Mouse (Mus musculus) common myeloid progenitor, adult 5-6 weeks (primary cell): ENCODE measurements around the gene Wfdc11. TPM values are rescaled to one million over a fixed set of nuclear protein-coding genes. Genes with fewer than 3 reads are reported as not detected.
A peak's percentile ranks its signal among the peaks of the same experiment; 100 is the strongest.
"Not testable (repeated sequence)": the region's sequence is repeated elsewhere in the genome, so short reads cannot be mapped to it uniquely, and the experiment has no call there.

ENCODE experiments used
- ATAC-seq: replicated peaks from 2 replicates; pipeline ENCODE4 v1.8.0; 2016; ENCODE audit warnings: low read depth, mild to moderate bottlenecking, moderate TSS enrichment, inconsistent platforms; ENCODE audit not compliant: poor library complexity, severe bottlenecking
- total RNA-seq: library from RNA; stranded (forward); fragments of 200-1000, 187-1606 nt; gene quantifications from 2 replicates; pipeline ENCODE4 v1.2.3, GENCODE M21; 2017

The Wfdc11 gene
- total RNA-seq, 1 experiment from 2014 or later = not detected

GRCm38 (mm10) chr2:164641881-164642673 is 31.8 kb downstream of the Wfdc11 start:
- ATAC-seq = no peak

DNA sequence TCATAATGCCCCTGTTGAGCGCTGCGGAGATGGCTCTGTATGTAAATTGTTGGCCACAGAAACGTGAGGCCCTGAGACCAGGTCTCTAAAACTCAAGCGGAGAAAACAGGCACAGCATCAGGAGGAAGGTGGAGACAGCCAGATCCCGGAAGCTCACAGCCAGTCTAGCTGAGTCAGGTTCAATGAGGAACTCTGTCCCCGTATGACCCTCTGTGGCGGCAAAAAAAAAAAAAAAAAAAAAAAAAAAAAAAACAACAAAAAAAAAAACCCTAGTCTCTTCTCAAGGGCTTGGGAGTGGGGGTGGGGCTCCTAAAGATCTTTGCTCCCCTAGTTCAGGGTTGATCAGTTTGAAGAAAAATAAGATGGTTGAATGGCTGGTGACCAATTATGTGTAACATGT is 32.8 kb downstream of the Wfdc11 start:
- ATAC-seq = peak; percentile 99

GRCm38 (mm10) chr2:164638696-164639095 is 35.2 kb downstream of the Wfdc11 start, which contains the start of gene Wfdc16:
Wfdc16 (minus strand) TSS chr2:164638796.
- no peak for ATAC-seq

GRCm38 (mm10) chr2:164635266-164635665 is 38.6 kb downstream of the Wfdc11 start:
- no peak for ATAC-seq

DNA sequence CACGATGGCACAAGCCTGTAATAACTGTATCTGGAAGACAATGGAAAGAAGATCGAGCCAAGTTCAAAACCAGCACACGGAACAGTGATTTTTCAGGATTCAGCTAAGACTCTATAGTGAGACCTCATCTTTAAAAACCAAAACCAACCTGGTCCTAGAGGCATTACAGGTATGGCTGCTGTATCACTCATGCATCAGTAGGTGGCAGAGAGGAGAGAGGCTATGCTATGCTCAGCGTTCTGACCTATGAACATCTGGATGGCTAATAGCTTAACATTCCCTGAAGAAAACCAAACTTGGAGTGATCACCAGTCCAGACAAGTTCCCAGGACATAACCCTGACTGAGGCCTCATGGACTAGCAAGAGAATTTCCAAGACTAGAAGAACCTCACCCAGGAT is 52.1 kb downstream of the Wfdc11 start:
- ATAC-seq = no peak

DNA sequence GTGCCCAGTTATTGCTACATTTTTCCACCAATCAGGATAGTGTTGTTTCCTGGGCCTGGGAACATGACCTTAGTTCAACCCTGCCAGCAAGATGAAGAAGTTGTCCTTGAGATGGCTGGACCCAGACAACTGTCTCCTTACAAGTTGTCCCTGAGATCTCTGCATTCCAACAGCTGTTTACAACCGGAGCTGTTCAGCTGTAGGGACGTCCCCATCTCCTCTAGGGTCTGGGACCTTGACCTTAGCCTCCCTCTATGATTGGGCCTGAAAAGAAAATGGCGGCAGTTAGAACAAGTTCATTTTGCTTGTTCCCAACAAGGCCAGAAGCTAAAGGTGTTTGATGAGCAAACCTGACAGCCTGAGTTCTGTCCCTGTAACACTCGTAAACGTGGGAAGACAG is 54.8 kb downstream of the Wfdc11 start:
- ATAC-seq = no peak

DNA sequence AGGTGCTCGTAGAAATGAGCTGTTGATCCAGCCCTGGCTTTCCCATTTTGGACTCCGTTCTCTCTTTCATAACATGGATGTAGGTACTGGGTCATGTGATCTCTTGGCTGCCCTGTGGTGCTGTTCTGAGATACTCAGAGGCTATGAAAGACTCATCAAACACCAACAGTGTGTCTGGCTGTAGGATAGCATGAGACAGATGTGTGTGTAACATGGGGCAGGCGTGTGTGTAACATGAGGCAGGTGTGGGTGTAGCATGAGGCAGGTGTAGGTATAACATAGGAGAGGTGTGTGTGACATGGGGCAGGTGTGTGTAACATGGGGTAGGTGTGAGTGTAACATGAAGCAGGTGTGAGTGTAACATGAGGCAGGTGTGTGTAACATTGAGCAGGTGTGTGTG is 58.5 kb downstream of the Wfdc11 start:
- no peak for ATAC-seq

GRCm38 (mm10) chr2:164613471-164613870 is 60.4 kb downstream of the Wfdc11 start, which contains the start of the genes Wfdc6b and Wfdc8:
Wfdc6b (plus strand) TSS chr2:164613522.
Wfdc8 (minus strand) TSS chr2:164613626.
- not testable (repeated sequence) for ATAC-seq

Other genes with a start within 250 kb of the Wfdc11 start
- 0.05 TPM in 1 of 2 replicates, not detected in the other for gene Sdc4, start 230.2 kb downstream of the Wfdc11 start, total RNA-seq
- 8.9 and 13.4 TPM in 2 replicates for gene Sys1, start 217.1 kb downstream of the Wfdc11 start, total RNA-seq
- gene Gm20458, start 213.1 kb downstream of the Wfdc11 start, total RNA-seq = 0.46 TPM in 1 of 2 replicates, not detected in the other
- gene Trp53tg5, start 200.4 kb downstream of the Wfdc11 start, total RNA-seq = not detected in 2 replicates
- 0.18 TPM in 1 of 2 replicates, not detected in the other for gene Dbndd2, start 188.0 kb downstream of the Wfdc11 start, total RNA-seq
- gene Pigt, start 176.6 kb downstream of the Wfdc11 start, total RNA-seq = 30.6 and 33.2 TPM in 2 replicates
- gene Wfdc2, start 111.7 kb downstream of the Wfdc11 start, total RNA-seq = not detected in 2 replicates
- gene Spint3, start 100.6 kb downstream of the Wfdc11 start, total RNA-seq = not detected in 2 replicates
- gene Wfdc6a, start 88.6 kb downstream of the Wfdc11 start, total RNA-seq = not detected in 2 replicates
- not detected in 2 replicates for gene Eppin, start 80.5 kb downstream of the Wfdc11 start, total RNA-seq
- not detected in 2 replicates for gene Wfdc6b, start 60.6 kb downstream of the Wfdc11 start, total RNA-seq
- not detected in 2 replicates for gene Wfdc8, start 60.5 kb downstream of the Wfdc11 start, total RNA-seq
- not detected in 2 replicates for gene Wfdc16, start 35.3 kb downstream of the Wfdc11 start, total RNA-seq
- not detected in 2 replicates for gene Wfdc10, start 18.0 kb downstream of the Wfdc11 start, total RNA-seq
- gene Wfdc9, start 17.5 kb downstream of the Wfdc11 start, total RNA-seq = not detected in 2 replicates
- gene Wfdc13, start 11.0 kb upstream of the Wfdc11 start, total RNA-seq = not detected in 2 replicates
- not detected in 2 replicates for gene Spint4, start 24.4 kb upstream of the Wfdc11 start, total RNA-seq
- not detected in 2 replicates for gene Spint5, start 41.2 kb upstream of the Wfdc11 start, total RNA-seq
- 1.1 TPM in 1 of 2 replicates, not detected in the other for gene Wfdc3, start 71.8 kb upstream of the Wfdc11 start, total RNA-seq
- 26.7 and 29.6 TPM in 2 replicates for gene Dnttip1, start 71.9 kb upstream of the Wfdc11 start, total RNA-seq
- 153 and 159 TPM in 2 replicates for gene Ube2c, start 95.8 kb upstream of the Wfdc11 start, total RNA-seq
- gene Tnnc2, start 105.9 kb upstream of the Wfdc11 start, total RNA-seq = not detected in 2 replicates
- 0.23 TPM in 1 of 2 replicates, not detected in the other for gene Snx21, start 111.7 kb upstream of the Wfdc11 start, total RNA-seq
- gene Acot8, start 130.8 kb upstream of the Wfdc11 start, total RNA-seq = 14.0 and 14.8 TPM in 2 replicates
- gene Zswim3, start 131.0 kb upstream of the Wfdc11 start, total RNA-seq = 3.0 and 3.7 TPM in 2 replicates
- gene Zswim1, start 148.6 kb upstream of the Wfdc11 start, total RNA-seq = 3.5 and 5.4 TPM in 2 replicates
- not detected in 2 replicates for gene Spata25, start 154.4 kb upstream of the Wfdc11 start, total RNA-seq
- 44.4 and 51.1 TPM in 2 replicates for gene Ctsa, start 158.8 kb upstream of the Wfdc11 start, total RNA-seq
- gene Neurl2, start 159.4 kb upstream of the Wfdc11 start, total RNA-seq = 0.55 and 0.87 TPM in 2 replicates
- not detected in 2 replicates for gene Pltp, start 183.6 kb upstream of the Wfdc11 start, total RNA-seq
- 18.8 and 19.2 TPM in 2 replicates for gene Pcif1, start 205.2 kb upstream of the Wfdc11 start, total RNA-seq
- gene Zfp335, start 237.7 kb upstream of the Wfdc11 start, total RNA-seq = 6.2 and 7.6 TPM in 2 replicates